Mouse (Mus musculus): ENCODE measurements around the gene Cabin1.
A peak's percentile ranks its signal among the peaks of the same experiment; 100 is the strongest.

The Cabin1 gene

DNA sequence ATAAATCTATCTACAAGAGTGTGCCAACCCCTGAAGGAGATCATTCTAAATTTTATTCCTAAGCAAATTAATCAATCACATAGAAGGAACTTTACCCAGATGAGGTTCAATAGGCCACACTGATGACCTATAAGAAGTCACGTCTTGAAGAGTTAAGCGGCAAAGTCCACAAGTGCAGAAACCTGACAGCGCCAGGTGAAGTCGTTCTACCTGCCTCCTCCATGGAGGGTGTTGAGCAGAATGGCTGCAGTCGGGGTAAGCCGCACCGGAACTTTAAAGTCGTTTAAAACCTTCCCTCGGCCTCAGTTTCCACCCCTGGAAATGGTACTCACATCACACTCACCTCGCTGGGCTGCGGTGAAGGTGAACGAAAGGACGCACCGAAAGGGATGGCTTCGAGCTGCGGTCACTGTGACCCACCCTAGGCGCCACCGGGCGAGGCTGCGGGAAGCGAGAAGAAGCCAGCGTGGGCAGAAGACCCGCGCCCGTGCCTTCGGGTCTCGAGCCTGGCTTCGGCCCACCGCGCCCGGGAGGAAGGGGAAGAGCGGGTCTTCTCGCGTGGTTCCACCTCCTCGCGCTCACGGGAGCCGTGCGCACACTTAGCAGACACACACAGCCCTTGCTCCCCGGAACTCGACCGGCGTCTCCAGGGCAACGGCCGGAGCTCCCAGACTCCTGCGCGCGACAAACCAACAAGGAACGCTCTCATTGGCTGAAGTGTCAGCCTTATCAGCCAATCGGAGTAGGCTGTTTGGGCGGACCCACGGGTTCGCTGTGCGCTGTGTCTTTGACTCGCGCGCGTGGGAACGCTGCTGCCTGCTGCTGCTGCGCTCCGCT, at the start of gene Cabin1:
TSS of gene Cabin1 (minus strand) at position 660 of the 837 bp plus-strand sequence.
- peak; percentile 98 for DNase-seq (ENCODE audit: low read depth, low spot score)

DNA sequence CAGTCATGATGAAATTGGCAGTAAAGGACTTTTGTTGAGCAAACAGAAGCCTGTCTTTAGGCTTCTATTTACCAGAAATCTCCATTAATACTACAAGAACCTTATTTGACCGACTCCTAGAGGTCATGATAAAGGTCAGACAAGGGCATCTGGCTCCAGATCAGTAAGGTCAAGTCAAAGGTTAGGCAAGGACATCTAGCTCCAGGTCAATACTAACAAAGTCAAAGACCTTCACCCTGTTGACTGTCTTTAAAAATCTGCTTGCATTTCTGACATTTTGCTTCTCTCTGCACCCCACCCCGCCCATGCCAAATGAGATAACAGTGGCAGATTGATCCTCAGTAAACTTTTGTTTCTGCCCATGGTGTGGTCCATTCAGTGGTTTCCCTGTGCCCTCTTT, 40.1 kb upstream of the Cabin1 start:
- no peak for DNase-seq (ENCODE audit: low read depth, low spot score)

DNA sequence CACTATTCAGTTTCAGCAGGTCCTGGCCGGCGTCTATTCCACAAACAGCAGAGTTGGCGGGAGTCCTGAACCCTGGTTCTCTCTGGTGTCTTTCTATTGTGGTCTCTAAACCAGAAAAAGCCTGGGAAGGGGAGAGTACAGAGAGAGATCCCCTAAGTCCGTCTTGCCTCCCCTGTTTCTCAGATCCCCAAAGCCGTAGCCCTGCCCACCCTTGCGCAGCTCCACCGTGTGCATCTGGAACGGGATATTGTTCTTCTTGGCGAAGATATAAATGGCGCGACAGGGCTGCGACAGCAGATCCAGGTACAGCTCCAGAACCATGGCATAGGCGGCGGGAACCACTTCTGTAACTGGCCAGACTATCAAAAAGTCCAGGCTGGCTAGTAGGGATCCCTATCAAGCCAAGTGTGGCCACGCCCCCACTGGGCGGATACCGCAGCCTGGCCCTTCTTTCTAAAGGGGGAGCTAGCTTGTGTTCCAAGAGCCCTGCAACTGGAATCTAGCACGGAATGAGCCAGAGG, 34.1 kb upstream of the Cabin1 start, which contains the start of gene Gstt1:
TSS of gene Gstt1 (minus strand) at position 409 of the 521 bp plus-strand sequence.
- DNase-seq (ENCODE audit: low read depth, low spot score) = no peak

DNA sequence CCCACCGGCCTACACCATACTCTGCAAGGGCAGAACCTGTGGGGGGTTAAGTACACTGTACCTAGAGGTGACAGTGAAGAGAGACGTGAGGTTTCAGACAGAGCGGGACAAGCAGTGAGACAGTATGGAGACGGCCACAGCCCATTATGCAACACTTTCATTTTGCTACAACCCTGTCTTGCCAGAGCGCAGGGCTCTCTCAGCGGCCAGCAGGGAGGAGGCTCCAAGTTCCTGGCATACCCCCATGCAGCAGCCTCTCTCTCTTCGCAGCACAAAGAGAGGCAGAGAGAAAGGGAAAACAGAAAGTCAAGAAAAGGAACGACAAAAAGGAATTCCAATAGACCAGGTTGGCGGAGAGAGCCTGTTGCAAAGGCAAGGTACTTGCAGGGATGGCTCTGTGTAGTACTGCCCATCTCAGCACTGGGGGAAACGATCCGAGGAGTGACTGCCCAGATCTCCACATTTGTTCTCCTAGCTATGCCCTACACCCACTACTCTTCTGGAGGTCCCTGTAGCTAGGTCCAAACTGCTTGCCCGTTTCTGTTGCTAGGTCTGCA, 33.6 kb upstream of the Cabin1 start:
- DNase-seq (ENCODE audit: low read depth, low spot score) = no peak

DNA sequence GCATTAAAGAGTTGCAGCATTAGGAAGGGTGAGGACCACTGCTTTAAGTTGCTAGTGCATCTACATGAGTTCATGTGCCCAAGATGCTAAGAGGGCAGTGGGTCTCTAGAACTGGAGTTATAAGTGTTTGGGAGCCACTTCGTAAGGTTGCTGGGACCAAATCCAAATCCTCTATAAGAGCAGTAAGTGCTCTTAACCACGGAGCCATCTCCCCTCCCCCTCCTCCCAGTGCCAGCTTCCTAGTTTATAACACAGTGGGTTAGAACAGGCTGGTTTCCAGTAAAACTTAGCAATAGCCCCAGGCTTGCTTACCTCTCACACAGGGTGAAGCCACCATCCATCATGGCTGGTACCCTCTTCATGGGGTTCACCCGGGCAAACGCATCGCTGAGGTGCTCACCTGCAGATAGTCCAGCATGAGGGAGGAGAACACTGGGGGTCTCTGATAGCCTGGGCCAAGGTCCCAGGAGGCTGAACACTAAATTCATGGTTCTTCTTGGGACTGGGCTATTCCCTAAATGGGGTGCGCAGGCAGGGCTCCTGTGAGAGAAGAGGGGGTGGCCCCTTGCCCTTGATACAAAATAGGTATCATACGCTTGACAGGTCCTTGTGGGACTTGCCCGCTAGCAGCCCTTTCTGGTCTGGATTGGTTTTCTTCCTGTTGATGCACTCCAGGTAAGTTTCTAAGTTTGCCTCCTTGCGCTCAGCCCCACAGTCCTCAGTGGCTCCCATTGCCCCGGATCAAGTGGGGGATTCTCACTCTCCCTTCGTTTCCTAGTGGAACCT, 32.8 kb upstream of the Cabin1 start:
- DNase-seq (ENCODE audit: low read depth, low spot score) = no peak

DNA sequence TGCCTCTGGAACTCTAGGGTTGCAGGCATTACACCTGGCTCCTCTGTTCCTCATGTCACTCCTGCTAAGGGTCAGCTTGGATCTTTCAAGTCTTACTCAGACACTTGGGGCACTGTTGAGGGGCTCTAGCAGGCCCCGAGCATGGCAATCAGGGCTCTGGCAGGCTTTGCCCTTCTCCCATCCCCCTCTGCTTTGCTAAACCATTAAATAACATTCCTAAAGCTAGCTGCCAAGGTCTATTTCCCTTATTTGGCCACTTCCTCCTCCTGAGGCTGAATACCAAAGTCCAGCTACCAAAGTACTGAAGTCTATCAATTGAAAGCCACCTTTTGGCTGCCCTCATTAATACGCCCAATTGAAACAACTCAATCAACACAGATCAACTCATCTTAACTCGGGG, 30.7 kb upstream of the Cabin1 start:
- DNase-seq (ENCODE audit: low read depth, low spot score) = no peak

DNA sequence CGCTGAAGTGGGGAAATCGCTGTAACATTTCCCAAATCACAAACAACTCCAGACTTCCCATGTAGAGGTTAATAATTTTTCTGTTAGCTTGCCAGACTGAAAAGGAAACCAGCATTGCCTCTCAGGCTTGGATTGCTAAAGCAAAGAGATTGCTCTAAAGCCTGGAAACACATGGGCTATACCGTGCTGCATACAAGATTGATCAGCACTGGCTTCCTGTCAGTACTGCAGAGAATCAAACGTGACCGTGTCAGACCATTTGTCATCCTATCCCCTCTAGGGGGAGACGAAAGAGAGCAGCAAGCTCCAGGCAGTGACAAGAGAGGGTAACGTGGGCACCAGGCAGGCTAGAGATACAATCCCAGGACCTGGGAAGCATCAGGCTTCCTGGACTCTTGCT, 26.6 kb upstream of the Cabin1 start:
- no peak for DNase-seq (ENCODE audit: low read depth, low spot score)

DNA sequence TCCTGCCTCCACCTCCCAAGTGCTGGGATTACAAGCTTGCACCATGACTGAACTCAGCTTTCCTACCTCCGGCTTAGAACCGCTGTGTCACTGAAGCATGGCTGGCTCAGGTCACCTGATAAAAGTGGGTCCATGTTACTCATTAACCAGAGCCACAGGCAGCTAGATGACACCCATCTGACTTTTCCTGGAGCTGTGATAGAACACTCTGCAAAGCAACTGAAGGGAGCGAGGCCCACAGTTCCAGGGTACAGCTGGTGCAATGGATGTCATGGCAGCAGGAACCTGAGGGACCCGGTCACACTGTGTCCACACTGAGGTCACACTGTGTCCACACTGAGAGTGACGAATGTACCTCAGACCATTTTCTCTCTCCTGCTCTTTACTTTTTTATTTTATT, 25.7 kb upstream of the Cabin1 start:
- DNase-seq (ENCODE audit: low read depth, low spot score) = no peak

DNA sequence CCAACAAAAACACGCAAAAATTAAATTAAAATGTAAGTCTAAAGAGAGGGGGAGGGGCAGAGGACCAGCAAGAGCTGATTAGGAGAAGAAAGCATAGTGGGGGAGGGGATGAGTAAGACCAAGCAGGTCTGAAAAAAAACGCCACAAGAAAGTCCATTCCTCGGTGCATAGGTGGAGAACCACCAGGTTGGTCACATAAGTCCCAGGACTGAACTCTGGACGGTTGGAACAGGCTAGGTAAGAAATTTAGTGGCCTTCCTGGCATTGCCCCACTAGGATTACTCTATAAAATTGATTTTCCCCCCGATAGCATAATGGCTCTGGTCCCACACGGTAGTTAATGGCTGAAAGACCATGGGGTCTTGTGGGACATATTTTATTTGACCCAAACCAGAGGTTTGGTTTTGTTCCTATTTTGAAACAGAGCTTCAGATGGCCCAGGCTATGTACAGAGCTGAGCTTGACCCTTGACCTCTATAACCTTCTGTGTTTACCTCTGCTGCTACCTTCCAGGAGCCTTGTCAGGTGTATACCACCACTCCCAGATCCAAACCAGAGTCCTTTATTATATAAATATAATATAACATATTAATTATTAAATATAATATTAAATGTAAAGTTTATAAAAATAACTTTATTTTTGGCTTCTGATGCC, 25.1 kb upstream of the Cabin1 start:
- no peak for DNase-seq (ENCODE audit: low read depth, low spot score)

DNA sequence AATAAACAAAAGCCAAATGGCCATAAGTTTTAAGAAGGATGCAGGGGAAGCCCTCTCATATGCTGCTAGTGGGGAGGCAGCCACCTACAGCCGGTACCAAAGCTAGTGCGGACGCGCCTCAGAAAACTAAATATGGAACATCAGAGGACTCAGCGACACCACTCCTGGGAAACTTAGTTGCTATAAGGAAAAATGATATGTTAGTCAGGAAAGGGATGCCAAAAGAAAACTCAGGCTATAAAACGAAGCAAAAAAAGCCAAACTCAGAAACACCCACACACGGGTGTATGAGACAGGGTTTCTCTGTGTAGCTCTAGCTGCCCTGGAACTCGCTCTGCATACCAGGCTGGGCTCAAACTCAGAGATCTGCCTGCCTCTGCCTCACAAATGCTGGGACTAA, 24.1 kb upstream of the Cabin1 start:
- DNase-seq (ENCODE audit: low read depth, low spot score) = no peak

DNA sequence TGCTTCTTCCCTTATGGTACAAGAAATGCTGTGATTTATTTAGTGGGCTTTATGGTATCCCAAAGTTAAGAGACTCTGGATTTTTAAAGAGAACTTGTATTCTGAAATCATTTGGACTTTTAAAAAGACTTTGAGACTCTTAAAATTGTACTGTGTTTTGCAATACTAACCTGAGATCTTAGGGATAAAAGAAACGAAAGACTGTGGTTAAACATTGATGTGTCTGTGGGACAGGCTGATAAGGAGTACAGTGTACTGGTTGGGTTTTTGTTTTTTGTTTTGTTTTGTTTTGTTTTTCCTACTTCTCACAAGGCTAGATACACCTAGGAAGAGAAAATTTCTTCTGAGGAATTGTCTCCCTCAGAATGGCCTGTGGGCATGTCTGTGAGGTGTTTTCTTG, 21.3 kb upstream of the Cabin1 start:
- no peak for DNase-seq (ENCODE audit: low read depth, low spot score)

DNA sequence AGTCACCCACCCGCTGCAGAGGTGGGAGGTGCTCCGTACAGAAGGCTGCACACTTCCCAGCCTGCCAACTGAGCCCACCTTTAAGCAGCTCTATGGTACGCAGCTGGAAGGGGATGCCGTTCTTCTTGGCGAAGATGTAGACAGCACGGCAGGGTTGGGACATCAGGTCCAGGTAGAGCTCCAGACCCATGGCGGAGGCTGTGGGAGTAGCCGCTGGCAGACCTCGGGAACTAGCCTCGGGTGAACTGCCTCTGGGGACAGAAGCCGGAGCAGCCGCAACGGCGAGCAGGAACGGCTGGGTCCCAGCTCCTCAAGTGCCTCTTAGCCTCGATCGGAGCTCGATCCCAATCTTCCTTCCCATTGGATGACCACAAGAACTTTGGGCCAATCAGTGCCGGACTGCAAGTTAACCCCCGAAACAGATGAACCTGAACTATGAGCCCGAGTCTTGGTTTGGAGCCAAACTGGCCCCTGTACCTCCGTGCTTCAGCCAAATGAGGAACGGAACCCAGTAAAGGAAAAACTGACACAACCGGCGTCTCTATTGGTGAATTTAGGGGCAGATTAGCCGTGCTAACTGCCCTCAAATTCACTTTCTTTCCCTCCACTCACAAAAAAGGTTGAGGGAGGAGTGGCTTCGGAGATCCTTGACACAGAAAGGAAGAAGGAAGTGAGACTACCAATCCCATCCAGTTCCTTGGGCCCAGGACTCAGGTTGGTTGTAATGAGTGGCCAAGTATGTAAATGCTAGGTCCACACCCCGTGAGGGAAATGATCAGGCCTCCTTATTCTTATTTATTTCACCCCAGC, 16.8 kb upstream of the Cabin1 start, which contains the start of the genes Gm20441 and Gstt3:
TSS of gene Gm20441 (minus strand) at position 186 of the 810 bp plus-strand sequence.
TSS of gene Gstt3 (minus strand) at position 646 of the 810 bp plus-strand sequence.
- DNase-seq (ENCODE audit: low read depth, low spot score) = peak; percentile 78

DNA sequence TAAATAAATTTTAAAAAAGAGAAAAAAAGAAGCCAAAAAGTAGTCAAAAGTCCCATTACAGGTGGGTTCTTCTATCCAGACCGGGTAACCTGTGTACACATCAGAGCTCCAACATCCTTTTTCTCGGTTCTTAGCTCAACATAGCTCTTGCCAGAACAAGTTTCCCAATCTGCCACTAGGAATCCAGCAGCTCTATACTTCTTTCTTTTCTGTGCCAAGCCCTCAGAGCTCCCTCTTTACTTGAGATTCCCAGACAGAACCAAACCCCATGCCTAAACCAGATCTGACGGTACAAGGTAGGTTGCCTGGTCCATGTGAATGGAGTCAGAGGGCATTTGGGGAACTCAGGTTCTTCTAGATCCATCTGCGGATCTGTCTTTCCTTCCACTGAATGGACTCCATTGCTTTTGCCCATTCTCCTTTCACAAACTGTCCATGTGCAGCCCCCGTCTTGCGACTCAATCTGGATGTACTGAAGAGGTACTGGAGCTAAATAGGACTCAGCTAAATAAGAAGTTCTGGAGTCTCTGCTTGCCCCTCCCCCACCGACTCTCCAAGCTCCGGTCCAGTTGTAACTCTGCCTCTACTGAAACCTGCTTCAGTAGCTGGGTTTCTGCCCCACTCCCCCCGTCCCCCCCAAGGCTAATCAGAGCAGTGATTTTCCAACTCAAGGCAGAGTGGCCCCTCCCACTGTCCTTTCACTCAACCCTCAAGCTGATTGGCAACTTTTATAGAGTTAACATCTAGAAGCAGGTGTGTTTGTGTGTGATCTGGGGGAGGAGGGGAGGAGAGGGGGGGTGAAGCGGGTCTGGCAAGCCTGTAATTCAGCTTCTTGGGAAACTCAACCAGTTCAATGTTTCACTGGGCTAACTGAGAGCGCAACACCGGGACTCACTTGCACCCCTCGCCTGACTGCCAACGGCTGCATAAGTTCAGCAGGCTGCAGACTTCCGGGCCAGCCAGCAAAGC, 15.3 kb upstream of the Cabin1 start:
- no peak for DNase-seq (ENCODE audit: low read depth, low spot score)

DNA sequence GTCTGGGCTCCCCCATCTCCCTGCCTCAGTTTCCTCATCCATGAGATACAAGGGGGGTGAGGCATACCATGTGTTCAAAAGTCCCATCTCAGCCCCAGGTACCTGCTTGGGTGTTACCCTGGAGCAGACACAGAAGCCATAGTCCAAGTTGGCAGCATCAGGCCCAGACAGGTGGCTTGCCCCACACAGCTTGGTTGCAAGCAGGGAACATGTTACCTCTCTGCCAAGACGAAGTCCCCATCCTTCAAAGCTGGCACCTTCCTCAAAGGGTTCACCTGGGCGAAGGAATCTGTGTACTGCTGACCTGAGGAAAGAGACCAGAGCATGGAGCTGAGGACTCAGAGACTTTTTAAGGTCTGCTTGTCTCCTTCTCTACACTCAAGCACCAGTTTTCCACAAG, 13.7 kb upstream of the Cabin1 start:
- DNase-seq (ENCODE audit: low read depth, low spot score) = no peak

DNA sequence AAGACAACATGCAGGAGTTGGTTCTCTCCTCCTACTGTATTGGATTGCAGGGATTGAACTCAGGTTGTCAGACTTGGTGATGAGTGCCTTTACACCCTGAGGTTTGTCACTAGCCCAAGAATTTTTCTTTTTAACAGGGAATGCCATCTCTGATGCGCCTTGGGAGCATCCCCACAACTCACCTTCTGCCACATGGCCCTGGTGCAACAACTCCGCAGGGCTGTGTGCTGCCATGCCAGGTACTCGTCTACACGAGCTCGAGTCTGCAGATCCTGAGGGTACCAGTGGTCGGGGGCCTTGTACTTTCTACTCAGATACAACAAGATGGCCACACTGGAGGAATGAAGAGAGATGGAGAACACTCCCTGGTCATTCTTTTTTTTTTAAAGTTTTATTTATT, 12.4 kb upstream of the Cabin1 start:
- no peak for DNase-seq (ENCODE audit: low read depth, low spot score)

DNA sequence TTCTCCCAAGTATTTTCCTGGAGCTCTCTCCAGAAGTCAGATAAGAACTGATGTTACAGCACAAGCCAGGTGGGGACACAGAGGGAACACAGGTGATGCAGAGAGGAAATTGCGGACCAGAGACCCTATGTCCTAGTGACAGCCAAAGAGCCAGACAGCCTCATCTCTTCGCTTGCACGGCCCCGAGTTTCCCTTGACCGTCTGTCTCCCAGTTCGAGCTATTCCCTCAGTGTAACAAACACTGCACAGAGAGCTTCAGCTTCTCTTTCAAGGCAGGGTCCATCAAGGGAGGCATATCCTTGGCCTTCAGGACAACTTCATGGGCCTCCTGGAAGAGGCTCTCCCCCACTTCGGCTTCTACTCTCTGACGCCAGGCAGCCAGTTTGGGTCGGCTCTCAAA, 10.4 kb upstream of the Cabin1 start:
- DNase-seq (ENCODE audit: low read depth, low spot score) = no peak

DNA sequence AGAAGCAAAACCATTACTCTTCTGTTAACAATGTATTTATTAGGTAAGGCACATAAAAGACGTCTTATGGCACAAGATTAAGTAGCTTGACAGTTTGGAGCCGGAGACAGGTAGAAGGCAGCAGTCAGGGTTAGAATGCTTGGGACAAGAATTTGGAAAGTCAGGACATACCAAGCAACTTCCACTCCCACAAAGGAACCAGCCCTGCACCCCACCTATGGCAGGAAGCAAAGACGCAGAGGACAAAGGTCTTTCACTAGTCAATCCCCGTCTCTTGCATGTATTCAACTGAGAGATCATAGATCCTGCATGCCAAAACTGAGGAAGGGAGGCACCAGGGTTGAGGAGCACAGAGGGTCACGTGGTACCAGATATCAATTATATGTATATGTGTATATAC, 10.0 kb upstream of the Cabin1 start:
- no peak for DNase-seq (ENCODE audit: low read depth, low spot score)

DNA sequence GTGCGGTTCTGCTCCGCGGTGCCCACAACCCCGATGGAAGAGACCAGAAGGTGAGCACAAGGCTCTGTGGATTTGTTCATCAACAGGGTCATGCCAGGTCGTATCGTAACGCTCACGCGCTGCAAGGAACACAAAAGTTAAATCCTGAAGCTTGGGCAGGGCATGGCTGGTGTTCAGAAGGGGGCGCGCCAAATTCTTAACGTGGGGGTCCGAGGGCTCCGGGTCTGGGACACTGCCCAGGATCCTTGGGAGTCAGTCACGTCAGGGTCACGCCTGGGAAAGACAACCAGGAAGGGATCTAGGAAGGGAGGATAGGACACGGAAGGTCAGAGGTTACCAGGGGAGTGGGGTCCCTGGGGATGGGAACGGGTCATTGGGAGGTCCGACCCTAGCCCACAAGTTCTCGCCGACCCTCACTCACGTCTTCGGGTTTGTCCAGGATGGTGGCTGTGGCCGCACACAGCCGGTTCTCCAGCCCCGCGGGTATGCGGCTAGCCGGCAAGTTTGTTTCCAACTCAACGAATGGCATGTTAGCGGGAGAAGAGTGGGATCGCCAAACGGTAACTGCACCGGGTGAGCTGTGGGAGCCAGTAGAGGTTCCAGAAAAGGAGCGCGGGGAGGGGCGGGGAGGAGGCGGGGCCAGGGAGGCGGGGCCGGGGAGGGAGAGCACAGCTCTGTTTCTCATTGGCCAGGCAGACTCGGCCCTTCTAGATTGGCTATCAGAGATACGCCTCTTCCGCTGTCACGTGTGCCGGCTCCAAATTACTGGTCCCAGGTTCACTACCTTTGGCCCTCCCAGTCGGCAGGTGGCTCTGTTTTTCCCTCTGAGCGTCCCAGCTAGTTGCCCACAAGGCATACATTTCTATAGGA, 8.9 kb upstream of the Cabin1 start, which contains the start of gene Ddt:
TSS of gene Ddt (minus strand) at position 620 of the 870 bp plus-strand sequence.
- DNase-seq (ENCODE audit: low read depth, low spot score) = peak; percentile 90
